Mouse (Mus musculus) neural tube, embryonic 14.5 days (tissue): ENCODE results near the gene Adamts18. TPM values are rescaled to one million over a fixed set of nuclear protein-coding genes. Genes with fewer than 3 reads are reported as not detected.

Source experiments
- ATAC-seq: fragments of 200-750 bp; cut with Nextera tagmentation; 2 replicates; pipeline ENCODE4 v1.8.0; 2017; ENCODE audit warnings: low read depth, mild to moderate bottlenecking, moderate TSS enrichment, moderate library complexity
- H3K27ac ChIP-seq: fragments of 300-500 bp; sonication (generic); 2 replicates; pipeline ENCODE4 v1.5.1; 2014; ENCODE audit warnings: low read depth, mild to moderate bottlenecking, control low read depth, low read length, moderate library complexity, mixed read lengths
- H3K27me3 ChIP-seq: fragments of 300-500 bp; sonication (generic); 2 replicates; pipeline ENCODE4 v1.6.1; 2014; ENCODE audit warnings: low read length; ENCODE audit not compliant: control insufficient read depth, insufficient read depth
- H3K36me3 ChIP-seq: fragments of 300-500 bp; sonication (generic); 2 replicates; pipeline ENCODE4 v1.6.1; 2014; ENCODE audit warnings: low read length, mixed read lengths; ENCODE audit not compliant: control insufficient read depth, insufficient read depth
- H3K4me1 ChIP-seq: fragments of 300-500 bp; sonication (generic); 2 replicates; pipeline ENCODE4 v1.6.1; 2014; ENCODE audit warnings: low read length; ENCODE audit not compliant: control insufficient read depth, insufficient read depth
- H3K4me2 ChIP-seq: fragments of 300-500 bp; sonication (generic); 2 replicates; pipeline ENCODE4 v1.6.1; 2014; ENCODE audit warnings: mild to moderate bottlenecking, low read depth, low read length, control low read depth
- H3K4me3 ChIP-seq: fragments of 300-500 bp; sonication (generic); 2 replicates; pipeline ENCODE4 v1.5.1; 2014; ENCODE audit warnings: low read depth, low read length, control low read depth, mixed read lengths
- H3K9ac ChIP-seq: fragments of 300-500 bp; sonication (generic); replicated peaks from 2 replicates; pipeline ENCODE4 v1.6.1; 2014; ENCODE audit warnings: low read depth, mild to moderate bottlenecking, control low read depth, low read length, mixed read lengths
- H3K9me3 ChIP-seq: fragments of 300-500 bp; sonication (generic); 2 replicates; pipeline ENCODE4 v1.6.1; 2016; ENCODE audit warnings: low read length; ENCODE audit not compliant: control insufficient read depth
- WGBS: fragments of 180-500 bp; shearing (Covaris S2); extraction: QIAGEN DNeasy Blood & Tissue Kit; methylation state at CpG from one replicate; pipeline ENCODE4 v1.1.7; 2014; 5-methylcytosine and 5-hydroxymethylcytosine counted together
- polyA plus RNA-seq: library from polyadenylated mRNA; unstranded; fragments of >200 nt; fragmentation: Nextera tagmentation; extraction: Ambion mirVana; gene quantifications from 2 replicates; pipeline ENCODE4 v1.2.1, GENCODE M21; 2014

Adamts18 gene
- polyA plus RNA-seq, 1 experiment from 2014 or later: 3.5 TPM

- Histone ChIP-seq H3K36me3 (no peaks in the 10 kb centered on the region), H3K9me3 (no peaks in the 10 kb centered on the region), H3K9ac (no peak overlapping the region), H3K27me3 (no peaks in the 10 kb centered on the region), H3K4me1 (no peaks in the 10 kb centered on the region), H3K27ac (no peak overlapping the region), H3K4me3 (no peak overlapping the region), H3K4me2 (no peak overlapping the region)
- ATAC-seq: no peak
- 93% methylated on average over 6 of the region's 6 CpGs for WGBS
Measured at GRCm38 (mm10) chr8:113872436-113872835, 23.9 kb upstream of the Adamts18 start.

GRCm38 (mm10) chr8:113866530-113866929 is 18.0 kb upstream of the Adamts18 start:
- no peaks in the 10 kb centered on the region for H3K4me1 ChIP-seq
- no peak overlapping the region for H3K9ac ChIP-seq
- no peak overlapping the region for H3K27ac ChIP-seq
- no peaks in the 10 kb centered on the region for H3K27me3 ChIP-seq
- WGBS: 86% methylated on average over 4 of the region's 4 CpGs
- no peaks in the 10 kb centered on the region for H3K9me3 ChIP-seq
- no peak for ATAC-seq
- H3K4me2 ChIP-seq: no peak overlapping the region
- H3K4me3 ChIP-seq: no peak overlapping the region
- no peaks in the 10 kb centered on the region for H3K36me3 ChIP-seq

GRCm38 (mm10) chr8:113865326-113866093 is 17.0 kb upstream of the Adamts18 start:
- Histone ChIP-seq H3K9me3 (no peaks in the 10 kb centered on the region), H3K4me2 (no peak overlapping the region), H3K27ac (no peak overlapping the region), H3K36me3 (no peaks in the 10 kb centered on the region), H3K4me3 (no peak overlapping the region), H3K9ac (no peak overlapping the region), H3K27me3 (no peaks in the 10 kb centered on the region), H3K4me1 (no peaks in the 10 kb centered on the region)
- no peak for ATAC-seq
- 69% methylated on average over 13 of the region's 13 CpGs for WGBS

GRCm38 (mm10) chr8:113859890-113860683 is 11.5 kb upstream of the Adamts18 start:
- Histone ChIP-seq H3K27ac (no peak overlapping the region), H3K36me3 (no peaks in the 10 kb centered on the region), H3K4me1 (no peaks in the 10 kb centered on the region), H3K9ac (no peak overlapping the region), H3K4me2 (no peak overlapping the region), H3K9me3 (no peaks in the 10 kb centered on the region), H3K27me3 (no peaks in the 10 kb centered on the region), H3K4me3 (no peak overlapping the region)
- no peak for ATAC-seq
- 92% methylated on average over 12 of the region's 12 CpGs for WGBS

GRCm38 (mm10) chr8:113858801-113859200 is 10.3 kb upstream of the Adamts18 start:
- ATAC-seq: no peak
- no peak overlapping the region for H3K27ac ChIP-seq
- 54% methylated on average over 7 of the region's 7 CpGs for WGBS
- H3K9ac ChIP-seq: no peak overlapping the region
- H3K36me3 ChIP-seq: no peaks in the 10 kb centered on the region
- no peaks in the 10 kb centered on the region for H3K4me1 ChIP-seq
- H3K4me2 ChIP-seq: no peak overlapping the region
- H3K27me3 ChIP-seq: no peaks in the 10 kb centered on the region
- no peak overlapping the region for H3K4me3 ChIP-seq
- H3K9me3 ChIP-seq: no peaks in the 10 kb centered on the region

DNA sequence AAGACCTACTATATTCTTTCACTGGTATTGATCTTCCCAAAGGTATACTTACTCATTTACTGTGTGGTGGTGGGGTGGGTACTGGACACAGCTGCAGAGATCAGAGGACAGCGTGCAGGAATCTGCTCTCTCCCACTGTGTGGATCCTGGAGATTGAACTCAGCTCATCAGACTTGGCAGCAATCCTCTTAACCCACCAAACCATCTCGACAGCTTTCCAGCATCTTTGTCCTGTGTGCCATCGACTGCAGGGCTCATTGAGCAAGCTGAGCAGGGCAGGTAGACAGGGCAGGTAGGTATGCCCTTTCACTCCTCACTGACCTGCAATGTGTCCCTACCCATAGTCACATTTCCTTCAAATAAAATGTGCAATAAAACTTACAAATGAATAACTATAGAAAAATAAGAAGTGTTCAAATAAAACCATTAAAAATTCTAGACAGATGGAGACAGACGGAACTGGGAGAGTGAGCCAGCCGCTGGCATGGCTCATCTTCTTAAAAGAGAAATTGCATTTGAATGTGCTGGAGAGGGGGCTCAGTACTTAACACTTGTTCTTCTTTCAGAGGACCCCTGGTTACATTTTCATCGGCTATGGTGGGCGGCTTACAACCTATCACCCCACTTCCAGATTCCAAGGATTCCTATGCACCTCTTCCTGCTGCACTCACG is 6.2 kb upstream of the Adamts18 start:
- ATAC-seq: no peak
- no peaks in the 10 kb centered on the region for H3K4me1 ChIP-seq
- 84% methylated on average over 8 of the region's 8 CpGs for WGBS

GRCm38 (mm10) chr8:113853714-113854113 is 5.2 kb upstream of the Adamts18 start:
- WGBS: 72% methylated on average over 4 of the region's 4 CpGs
- no peak overlapping the region for H3K4me2 ChIP-seq
- peaks cover 6% of the 10 kb centered on the region; the same call in 1 of the 2 replicates for H3K27me3 ChIP-seq
- no peak overlapping the region for H3K27ac ChIP-seq
- no peak overlapping the region for H3K4me3 ChIP-seq
- H3K4me1 ChIP-seq: peaks cover 4% of the 10 kb centered on the region; the same call in 1 of the 2 replicates
- H3K36me3 ChIP-seq: no peaks in the 10 kb centered on the region
- no peaks in the 10 kb centered on the region for H3K9me3 ChIP-seq
- no peak overlapping the region for H3K9ac ChIP-seq
- ATAC-seq: no peak

More for the DNA sequence above, 6.2 kb upstream of the Adamts18 start:
- H3K27me3 ChIP-seq: no peaks in the 10 kb centered on the region; the same call in 1 of the 2 replicates
- no peaks in the 10 kb centered on the region for H3K9me3 ChIP-seq
- no peak overlapping the region for H3K4me3 ChIP-seq
- no peak overlapping the region for H3K9ac ChIP-seq
- H3K27ac ChIP-seq: no peak overlapping the region
- H3K4me2 ChIP-seq: no peak overlapping the region
- H3K36me3 ChIP-seq: no peaks in the 10 kb centered on the region

- Histone ChIP-seq H3K4me2 (no peak overlapping the region), H3K4me3 (no peak overlapping the region), H3K27me3 (peaks cover 6% of the 10 kb centered on the region; the same call in 1 of the 2 replicates), H3K9me3 (no peaks in the 10 kb centered on the region), H3K9ac (no peak overlapping the region), H3K4me1 (peaks cover 10% of the 10 kb centered on the region; the same call in 1 of the 2 replicates), H3K27ac (no peak overlapping the region), H3K36me3 (no peaks in the 10 kb centered on the region)
- ATAC-seq: no peak
- 44% methylated on average over 4 of the region's 4 CpGs for WGBS
Measured at GRCm38 (mm10) chr8:113851655-113852054, 3.1 kb upstream of the Adamts18 start.
